Mouse (Mus musculus) right cerebral cortex, adult 18-20 months (tissue): ENCODE data around the gene Akap2.

Experiments
- DNase-seq: peaks from one replicate; pipeline ENCODE4 v3.0.0; 2022; ENCODE audit warnings: mixed read lengths

Gene Akap2

DNA sequence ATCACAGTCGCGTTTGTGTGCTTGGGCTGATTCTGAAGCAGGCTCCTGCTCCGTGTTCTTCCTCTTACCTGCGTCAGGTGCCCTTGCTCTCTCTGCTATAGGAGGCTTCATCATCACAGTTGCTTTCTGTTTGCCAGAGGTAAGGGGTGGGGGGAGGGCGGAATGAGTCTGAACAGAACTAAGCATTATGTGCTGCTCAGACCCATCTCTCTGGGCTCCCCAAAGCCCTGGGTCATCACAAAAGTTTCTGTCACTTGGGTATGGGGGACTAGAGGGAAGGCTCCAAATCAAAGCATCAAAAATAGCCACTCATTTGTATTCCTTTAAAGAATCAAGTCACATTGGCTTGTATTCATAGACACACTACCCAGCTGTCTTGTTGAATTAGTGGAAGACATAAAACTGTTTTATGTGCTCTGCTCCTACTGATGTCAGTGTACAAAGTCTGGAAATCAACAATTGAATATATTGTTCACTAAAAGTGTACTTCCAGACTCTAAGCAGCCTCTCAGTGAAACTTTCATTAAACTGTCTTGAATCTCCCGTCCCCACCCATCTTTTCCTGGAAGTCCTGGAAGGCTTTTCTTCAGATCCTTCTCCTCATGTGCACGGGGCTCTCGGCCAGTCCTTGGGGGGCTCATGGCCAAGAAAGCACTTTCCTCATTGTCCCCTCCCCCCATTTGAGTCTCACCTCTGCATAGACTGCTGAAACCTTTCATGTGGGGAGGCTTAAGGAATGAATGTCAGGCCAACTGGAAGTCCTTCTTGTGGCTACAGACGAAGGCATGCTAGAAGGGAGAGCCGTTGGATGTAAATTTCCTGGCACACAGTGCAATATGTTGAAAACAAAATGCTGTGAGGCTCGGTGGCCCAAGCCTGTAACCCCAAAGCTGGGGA, 13.6 kb upstream of the Akap2 start:
- no peak for DNase-seq

DNA sequence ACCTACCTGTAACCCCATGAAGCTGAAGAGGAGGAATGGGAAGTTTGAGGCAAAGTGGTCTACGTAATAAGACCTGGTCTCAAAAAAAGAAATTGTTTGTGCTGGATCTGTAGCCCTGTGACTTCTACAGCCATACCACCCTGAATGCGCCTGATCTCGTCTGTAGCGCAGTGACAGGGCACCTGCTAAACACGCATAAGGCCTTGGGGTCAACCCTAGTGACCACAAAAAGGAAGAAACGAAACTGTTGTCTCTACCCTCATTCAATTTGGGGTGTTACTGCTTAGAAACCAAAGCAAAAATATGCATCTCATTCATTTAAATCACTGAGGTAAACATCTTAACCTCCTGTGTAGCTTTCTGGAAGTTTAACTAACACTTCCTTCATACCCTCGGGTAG, 12.9 kb upstream of the Akap2 start:
- DNase-seq, result no peak

DNA sequence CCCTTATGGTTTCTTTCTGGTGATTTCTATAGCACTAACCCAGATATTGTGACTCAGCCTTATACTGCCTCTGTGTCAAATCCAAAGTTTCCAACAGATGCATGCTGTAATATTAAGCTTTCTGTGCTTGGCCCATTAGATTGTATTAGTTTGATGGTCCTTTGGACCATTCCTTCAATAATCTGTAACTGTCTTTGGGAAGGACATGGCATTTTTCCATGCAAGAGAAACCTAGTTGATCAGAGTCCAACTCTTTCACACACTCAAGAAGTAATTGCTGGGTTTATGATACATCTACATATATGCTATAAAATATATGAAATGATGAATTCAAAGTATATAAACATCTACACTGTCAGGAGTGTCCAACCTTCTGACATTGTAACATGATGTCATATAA, 1.6 kb upstream of the Akap2 start:
- no peak for DNase-seq

DNA sequence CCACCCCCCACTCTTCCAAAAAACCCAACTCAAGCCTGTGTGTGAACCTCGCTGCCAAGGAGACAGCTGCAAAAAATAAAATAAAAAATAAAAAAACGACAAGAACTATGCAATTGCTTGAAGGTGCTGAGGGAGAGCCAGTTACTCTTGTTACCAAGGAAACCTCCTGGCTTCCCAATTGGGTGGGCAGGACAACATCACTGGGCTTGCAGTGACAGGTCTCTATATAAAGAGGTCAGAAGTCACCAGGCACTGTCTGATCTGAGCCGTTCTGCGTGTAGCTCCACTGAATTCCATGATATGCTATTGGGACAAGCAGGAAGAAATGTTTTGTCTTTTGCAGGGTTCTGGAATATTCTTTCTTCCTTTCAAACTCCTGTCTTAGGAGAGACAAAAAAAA, 722 bp upstream of the Akap2 start:
- no peak for DNase-seq

DNA sequence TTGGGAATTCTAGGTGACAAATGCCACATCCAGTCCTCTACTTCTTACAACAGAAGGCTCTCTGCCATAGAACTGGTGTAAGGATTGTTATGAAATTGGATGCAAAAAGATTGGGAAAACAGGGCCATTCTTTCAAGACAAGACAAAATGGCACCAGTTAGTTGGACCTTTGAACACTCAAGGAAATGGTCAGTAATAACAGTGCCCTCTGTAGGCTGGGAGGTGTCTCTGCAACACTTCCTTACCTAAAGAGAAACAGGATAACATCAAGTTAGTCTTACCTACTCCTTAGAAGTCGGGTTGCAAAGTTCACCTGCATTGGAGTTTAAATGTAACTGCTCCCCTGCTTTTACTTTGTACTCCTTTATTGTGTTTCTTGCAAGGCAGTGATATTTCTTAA, 1.9 kb downstream of the Akap2 start:
- DNase-seq, result no peak

DNA sequence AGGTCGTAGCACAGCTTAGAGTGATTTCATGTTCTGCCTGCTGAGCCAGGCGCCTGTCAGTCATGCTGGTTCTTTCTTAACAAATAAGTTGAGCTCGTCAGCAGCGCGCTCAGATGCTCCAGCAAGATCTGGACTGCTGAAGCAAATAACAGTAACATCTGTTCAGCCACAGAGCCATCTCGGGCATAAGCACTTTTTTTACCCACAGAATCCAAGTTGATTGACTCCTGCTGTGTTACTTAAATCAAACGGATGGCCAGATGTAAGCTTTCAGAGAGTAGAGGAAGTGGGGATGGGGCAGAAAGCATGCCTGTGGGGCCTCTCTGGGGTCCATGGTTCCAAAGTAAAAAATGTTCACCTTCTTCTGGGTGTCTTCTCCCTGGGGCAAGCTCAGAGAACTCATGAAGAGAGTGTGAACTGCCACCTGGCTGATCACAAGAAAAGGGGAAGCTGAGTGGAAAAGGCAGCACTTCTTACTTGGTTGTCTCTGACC, 3.5 kb downstream of the Akap2 start:
- DNase-seq, result no peak

DNA sequence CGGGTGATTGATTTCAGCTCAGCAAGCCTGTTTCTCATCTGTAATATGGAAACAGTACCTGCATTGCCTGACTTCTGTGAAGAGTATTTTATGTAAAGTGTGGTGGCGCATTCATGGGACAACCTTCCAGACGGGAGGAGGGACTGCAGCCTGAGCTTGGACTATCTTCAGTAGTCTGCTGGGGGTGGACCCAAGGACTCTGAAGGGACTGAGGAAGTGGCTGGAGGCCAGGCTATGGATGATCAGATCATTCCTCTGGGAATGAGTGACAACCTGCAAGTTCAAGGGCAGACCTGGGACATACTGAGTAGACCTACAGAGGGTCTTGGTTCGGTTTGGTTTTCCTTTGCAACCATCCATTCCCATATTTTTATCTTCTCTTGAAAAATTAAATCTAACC, 4.8 kb downstream of the Akap2 start:
- DNase-seq, result no peak

DNA sequence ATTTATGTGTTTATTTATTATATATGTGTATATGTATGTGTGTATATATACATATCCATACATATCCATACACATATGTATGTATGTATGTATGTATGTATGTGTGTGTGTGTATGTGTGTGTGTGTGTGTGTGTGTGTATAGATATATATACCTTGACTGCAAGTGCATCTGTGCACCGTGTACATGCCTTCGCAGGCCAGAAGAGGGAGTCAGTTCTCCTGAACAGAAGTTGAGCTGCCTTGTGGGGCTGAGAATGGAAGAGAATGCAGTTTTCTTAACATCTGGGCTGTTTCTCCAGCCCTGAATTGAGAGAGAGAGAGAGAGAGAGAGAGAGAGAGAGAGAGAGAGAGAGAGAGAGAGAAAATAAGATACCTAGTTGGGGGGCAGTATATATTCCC, 6.2 kb downstream of the Akap2 start:
- DNase-seq, result no peak

DNA sequence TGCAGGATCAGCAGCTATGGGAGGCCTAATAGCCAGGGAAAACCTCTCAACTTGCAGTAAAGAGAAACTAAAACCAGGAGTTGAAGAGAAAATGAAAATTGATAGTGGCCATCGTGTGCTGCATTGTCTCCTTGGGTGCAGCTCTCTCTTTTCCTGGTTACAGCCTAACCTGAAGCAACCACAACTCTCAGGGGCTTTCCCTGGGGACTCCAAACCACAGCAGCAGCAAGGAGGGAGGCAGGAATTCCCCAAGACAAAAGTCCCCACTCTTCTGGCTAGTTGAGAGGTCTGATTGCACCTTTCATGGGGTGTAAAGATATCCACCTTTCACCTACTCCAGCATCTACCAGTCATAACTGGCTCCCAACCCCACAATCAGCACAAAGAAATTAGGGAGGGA, 8.1 kb downstream of the Akap2 start:
- DNase-seq, result no peak

DNA sequence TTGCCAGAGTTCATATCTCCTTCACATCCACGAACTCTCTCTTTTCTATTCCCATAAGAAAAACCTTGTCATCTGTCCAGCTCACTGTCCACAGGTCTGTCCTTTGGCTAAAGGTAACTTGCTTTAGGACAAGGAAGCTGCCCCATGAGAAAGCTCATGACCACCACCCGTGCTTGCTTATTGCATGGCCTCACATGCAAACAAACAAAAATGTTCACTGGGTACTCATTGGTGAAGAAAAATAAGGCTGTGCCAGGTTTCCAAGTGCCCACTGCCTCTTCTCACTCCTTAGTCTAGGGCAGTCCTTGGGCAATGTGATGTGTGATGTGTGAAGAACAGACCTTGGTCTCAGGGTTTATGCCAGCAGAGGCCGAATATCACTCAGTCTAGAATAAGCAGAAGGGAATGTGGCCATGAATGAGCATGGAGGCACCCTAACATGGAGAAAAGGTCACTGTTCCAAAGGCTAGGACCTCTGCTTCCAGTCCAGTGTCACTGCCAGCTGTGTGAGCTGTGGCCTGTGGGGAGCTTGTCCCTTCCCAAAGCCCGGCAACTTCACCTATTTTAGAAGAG, 11.2 kb downstream of the Akap2 start:
- no peak for DNase-seq

DNA sequence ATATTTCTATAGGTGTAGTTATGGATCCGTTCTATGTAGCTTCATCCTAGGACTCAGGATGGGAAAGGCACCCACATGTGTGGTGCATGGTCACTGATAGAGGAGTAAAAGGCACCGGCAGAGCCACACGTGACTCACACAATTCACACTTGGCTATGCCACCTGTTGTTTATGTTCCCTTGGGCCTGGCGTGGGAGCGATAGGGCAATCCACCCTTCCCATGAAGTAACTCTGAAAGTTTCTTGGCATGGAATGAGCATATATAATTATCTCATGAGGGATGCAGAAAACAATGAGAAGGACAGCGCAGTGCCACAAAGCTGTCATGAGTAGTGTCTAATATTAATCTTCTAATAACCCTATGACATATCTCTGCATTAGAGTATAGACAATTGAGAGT, 12.6 kb downstream of the Akap2 start:
- DNase-seq, result no peak

DNA sequence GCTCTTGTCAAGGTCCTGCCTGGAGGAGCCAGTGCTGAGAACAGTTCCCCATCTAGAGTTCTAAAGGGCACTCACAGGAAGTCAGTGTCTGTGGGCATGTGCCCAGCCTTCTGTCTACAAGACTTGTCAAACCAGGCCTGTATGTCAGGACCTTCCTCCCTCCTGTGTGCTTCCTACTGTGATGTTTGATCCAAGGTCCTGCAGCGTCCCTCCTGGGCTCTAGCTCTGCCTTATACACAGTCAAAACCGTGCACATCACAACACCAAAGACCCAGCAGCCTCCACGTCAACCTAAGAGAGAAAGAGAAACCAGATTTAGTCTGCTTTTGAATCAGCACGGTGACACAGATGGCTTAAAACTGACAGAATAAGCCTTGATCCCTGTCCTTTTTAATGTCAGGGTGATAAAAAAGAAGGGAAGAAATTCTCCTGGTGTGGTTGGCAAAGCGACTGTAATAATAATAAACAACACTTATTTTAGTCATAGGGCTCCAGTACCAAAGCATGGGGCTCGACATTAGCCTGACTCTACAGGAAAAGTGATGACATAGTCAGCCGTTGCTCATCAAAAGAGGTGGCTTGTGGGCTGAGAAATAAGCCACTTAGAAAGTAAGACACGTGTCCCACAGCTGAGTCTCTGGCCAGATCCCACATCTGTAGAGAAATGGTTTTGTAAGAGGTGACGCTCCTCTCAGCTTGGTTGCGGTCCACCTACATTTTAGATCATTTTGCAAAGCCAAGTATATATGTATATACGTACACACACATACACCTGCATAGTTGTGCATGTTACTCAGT, 13.5 kb downstream of the Akap2 start:
- no peak for DNase-seq

DNA sequence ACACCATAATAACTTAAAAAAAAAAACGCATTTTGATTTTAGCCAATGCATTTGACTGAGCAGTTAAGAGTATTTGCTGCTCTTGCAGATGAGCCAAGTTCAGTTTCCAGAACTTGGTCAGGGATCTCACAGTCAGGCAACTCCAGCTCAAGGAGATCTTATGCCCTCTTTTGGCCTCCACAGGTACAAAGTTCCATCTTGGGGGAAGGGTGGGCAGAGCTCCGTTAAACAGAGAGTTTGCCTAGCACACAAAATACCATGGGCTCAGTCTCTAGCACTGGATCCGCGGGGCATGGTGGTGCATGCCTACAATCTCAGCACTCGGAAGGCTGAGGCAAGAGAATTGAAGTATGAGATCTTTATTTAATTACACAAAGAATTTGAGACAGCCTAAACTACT, 14.9 kb downstream of the Akap2 start:
- DNase-seq, result no peak

DNA sequence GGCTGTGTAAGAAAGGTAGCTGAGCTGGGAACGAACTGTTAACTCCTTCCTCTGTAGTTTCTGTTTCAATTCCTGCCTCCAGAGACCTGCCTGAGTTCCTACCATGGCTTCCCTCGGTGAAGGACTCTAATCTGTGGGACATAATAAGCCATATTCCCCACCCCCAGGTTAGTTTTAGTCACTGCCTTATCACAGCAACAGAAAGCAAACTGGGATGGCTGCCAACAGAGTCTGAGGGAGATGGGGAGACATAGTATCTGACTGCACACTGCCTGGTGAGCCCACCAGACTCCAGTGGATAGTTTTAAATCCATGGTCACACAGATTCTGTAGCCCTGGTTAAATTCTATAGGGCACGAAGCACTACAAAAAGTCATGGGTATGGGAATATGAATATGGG, 16.0 kb downstream of the Akap2 start:
- DNase-seq, result no peak

DNA sequence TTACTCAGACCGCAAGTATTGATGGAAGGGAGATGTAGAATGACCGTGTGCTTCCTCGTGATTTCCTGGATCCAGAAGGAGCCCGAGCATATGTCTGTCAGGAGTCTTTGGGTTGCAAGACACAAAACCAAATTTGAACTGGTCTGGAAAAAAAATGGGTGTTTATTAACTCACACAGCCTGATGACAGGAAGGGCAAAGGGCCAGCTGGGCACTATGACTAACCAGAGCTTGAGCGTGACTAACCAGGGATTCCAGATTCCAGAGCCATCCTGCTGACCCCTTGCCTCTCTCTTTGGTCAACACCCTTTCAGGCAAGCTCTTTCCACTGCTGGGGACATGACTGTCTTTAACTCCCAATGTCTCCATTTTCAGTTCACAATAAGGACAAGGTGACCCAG, 18.0 kb downstream of the Akap2 start:
- DNase-seq, result no peak

DNA sequence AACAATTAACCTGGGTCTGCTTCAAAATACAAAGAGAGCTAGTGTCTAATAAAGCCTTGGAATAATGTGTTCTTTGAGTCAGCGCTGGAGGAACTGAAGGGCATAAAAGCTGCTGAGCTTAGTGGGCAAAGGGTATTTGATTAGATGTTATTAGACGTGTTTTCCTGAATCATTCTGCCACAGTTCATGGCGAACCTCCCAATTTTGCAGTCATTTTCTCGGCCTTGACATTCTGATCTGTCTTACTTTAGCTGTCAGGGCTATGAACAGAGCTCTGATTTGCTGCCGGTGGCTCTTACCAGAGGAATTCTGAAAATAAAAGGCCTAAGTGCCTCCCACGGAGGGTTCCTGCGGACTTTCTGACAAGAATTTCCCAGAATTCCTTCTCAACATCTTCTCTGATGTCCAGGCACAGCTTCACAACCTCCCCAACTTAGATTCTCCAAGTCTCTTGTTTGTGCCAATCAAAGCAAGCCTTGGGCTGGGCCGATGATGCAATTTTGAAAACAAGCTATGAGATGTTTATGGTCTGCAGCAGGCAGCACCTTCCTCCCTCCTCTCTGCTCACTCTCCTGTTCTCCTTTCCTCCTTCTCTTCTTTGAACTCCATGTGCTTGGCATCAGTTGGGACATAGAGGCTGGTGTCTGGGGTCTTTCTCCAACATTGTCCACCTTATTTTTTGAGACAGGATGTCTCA, 21.5 kb downstream of the Akap2 start:
- no peak for DNase-seq

DNA sequence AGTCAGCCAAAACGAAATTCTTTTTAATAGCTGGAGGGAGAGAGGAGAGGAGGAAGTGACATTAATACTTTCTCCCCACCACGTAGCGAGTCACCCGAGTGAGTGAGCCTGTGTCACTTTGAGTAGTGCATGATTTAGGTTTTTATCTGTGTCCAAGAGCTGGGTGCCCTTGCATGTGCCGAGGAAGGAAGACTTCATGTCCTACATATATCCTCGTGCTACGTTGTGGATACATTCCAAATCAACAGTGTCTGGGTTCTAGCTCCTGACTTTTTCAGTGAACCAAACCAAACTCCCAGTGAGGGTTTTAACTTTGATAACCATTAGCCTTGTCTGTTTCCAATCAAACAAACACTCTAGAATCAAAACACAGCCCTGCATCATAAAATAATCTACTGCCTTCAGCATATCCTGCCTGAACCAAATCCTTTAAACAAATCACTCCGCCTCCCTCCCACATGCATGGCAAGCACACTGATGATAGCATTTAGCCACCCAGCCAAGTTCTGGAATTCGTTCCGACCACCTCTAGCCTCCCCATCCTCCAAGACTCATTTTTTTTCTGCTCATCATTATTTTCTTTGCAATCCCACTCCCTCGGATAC, 26.0 kb downstream of the Akap2 start:
- no peak for DNase-seq

DNA sequence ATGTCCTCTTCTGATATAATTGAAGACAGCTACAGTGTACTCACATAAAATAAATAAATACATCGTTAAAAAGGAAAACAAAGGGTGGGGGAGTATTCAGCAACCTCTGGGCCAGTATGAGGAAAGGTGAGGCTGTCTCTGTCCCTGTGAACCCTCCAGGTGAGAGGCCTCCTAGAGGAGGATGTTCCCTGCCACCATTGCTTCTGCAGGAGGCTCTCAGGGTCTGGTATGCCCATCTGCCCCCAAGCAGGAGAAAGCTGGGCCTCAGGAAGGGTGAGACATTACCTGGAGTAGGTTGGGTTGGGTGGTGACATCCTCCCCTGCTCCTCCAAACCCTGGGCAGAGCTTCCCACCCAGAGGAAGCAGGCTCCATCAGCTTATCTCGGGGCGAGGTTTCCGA, 33.2 kb downstream of the Akap2 start:
- DNase-seq, result no peak

DNA sequence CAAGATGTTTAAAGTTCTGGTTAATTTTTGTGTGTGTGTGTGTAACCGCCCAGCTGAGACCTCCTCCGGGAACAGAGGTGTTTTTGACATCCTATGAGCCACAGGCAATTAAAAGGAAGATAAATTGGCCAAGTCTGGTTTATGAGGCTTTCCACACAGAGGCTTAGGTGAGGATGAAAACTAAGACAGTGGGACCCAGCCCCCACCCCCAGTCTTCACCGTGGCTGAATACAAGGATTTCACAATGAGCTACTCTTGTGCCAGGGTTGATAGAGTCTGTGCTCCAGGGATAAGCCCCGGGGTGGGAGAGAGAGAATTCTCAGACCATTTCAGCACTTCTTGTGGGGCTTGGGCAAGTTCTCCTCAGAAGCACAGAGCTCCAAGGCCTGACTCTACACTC, 33.6 kb downstream of the Akap2 start:
- no peak for DNase-seq

DNA sequence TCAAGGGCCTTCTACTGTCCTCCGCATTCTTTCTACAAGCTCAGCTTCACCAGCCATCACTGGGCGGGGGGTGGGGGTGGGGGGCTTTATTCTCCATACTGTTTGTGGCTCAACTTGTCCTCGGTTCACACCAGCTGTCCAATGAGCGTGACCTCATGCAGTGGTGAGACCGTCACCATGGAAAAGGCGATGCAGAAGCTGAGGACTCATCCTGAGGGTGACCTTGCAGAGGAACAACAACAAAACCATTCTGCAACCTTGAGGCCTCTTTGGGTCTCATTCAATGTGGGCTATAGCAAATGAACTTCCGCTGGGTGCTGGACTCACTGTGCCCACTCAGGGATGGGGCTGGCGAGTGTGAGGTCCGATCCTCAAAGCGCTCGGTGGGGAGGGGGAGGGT, 34.1 kb downstream of the Akap2 start:
- DNase-seq, result no peak

DNA sequence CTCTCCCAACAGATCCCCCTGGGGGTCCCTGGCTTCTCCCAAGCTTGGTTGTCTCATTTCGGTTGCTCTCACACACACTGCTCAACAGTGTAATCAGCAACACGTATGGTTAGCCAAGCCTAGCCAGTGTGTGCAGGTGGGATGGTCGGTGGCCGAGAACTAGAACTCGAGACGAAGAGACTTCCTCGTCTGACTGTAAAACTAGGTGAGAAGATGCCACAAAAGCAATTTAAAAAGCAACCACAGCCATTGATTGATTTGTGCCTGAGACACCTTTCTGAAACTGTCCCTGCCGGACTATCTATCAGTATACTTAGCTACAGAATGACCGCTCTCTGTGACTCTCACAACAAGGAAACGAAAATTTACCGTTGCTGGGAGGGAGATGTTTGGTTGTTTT, 37.6 kb downstream of the Akap2 start:
- no peak for DNase-seq

DNA sequence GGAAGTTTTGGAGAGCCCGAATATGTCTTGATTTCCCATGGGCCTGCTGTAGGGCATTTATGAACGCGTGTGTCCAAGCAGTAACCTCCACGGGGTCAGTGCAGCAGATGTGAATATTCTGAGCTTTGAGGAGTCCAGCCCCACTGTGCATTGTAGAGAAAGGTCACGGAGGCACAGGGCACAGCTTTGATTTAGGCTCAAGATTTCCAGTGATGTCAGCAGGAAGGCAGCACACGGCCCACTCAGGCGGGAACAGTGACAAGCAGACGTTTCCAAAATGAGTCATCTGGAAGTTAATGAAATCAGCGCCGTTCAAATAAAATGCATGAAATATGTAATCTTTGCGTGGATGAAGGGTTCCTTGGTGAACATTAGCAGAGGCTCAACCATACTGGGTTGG, 40.5 kb downstream of the Akap2 start:
- DNase-seq, result peak; percentile 39

DNA sequence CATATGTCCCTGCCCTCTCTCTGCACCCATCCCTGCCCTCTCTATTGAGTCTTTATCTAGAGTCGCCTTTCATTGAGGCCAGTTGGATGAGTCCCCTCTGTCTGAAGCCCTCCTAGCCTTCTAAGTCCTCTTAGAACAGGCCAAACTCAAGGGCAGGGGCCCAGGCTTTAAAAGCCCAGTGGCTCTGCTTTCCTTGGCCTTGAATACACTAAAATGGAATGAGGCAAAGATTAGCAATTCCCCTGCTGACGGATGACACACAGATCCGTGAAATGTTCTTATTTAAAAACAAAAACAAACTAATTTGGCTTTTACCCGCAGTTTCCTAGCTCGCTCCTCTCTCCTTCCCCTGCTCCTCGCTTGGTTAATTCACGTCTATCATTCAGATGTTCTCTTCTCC, 45.0 kb downstream of the Akap2 start:
- DNase-seq, result no peak
